9 mouse cellular contexts compared by ENCODE assay signal in the genomic region with DNA sequence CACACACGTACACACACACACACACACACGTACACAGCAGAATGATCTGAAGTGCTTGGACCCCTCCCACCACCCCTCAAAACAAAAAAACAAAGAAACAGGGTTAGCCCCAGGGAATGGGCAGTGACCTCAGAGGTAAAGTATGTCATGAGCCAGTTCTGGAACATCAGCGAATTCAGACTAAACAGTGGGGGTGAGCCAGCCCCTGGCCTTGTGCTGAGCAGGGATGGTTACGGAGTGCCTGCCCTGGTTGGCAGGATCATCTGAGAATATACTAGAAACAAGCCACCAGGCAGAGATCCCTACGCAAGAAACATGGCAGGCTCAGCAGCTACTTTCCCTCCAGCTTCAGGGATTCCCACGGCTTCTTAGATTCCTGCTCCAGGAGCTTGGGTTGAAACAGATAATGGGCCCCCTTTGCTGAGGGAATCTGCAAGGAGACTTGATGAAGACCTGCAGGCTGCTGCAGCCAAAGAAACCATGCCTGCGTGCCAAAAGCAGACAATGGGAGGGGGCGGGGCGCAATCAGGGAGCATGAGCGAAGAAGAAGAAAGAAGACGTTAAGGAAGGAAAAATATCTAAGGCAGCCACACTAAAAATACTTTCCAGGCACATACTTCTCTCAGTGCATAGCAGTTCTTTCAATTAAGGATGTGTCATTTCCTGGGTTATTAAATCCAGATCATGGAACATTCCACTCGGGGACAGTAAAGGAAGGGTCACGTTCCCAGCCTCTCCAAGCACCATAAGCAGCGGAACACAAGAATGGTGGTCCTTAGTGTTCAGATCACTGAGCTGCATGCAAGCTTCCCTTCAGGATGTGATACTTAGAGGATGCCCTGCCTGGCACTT. TPM values are rescaled to one million over a fixed set of nuclear protein-coding genes. Genes with fewer than 3 reads are reported as not detected.
DNase-seq lines count a peak whose midpoint lies in the region; ATAC-seq lines count a peak whose summit lies in the region.
"Had no signal": no experiment of that assay in that cellular context is flagged by ENCODE, and none has a peak within 500 bp of the region (broad histone marks: within the 10 kb centered on the region; RNA-seq: fewer than 3 reads in every experiment).

No protein-coding gene starts in this region.

- peak overlapping the region; percentile 8; the same call in 1 of the 2 replicates for H3K27ac ChIP-seq in forebrain, embryonic 11.5 days (ENCODE audit: low read depth, low read length)

- no peak overlapping the region for H3K4me2 ChIP-seq in forebrain, embryonic 11.5 days (ENCODE audit: low read depth, low read length, severe bottlenecking)

- intact Hi-C loops in heart, postnatal 36 days (cut with DNase I) = loop anchor here (2.0 kb wide), 1 partner anchor 68 kb away; no protein-coding TSS in a partner anchor

- peak; percentile 74 for ATAC-seq in forebrain, embryonic 11.5 days (replicated peaks; ENCODE audit: low FRiP score)

- H3K27me3 ChIP-seq in forebrain, embryonic 11.5 days (ENCODE audit: control insufficient read depth, insufficient read depth, low read length) = no peaks in the 10 kb centered on the region

- H3K9me3 ChIP-seq in forebrain, embryonic 11.5 days (ENCODE audit: control insufficient read depth, low read length) = no peaks in the 10 kb centered on the region

- peaks cover 5% of the 10 kb centered on the region for H3K4me1 ChIP-seq in forebrain, embryonic 11.5 days (replicated peaks; ENCODE audit: control insufficient read depth, insufficient read depth, low read length)

- H3K36me3 ChIP-seq in forebrain, embryonic 11.5 days (ENCODE audit: control insufficient read depth, insufficient read depth, low read length) = no peaks in the 10 kb centered on the region

- no peak overlapping the region for H3K4me3 ChIP-seq in forebrain, embryonic 11.5 days (ENCODE audit: low read depth, low read length)
- H3K4me3 ChIP-seq: myocyte had no signal

- no peak overlapping the region for H3K9ac ChIP-seq in forebrain, embryonic 11.5 days (ENCODE audit: low read length)

- DNase-seq in frontal cortex, postnatal 36 days (ENCODE audit: low spot score in 2 of 2) = peak; percentile 5 to 6
- DNase-seq in frontal cortex, postnatal 25 days (ENCODE audit: low spot score in 2 of 2) = no peak
- DNase-seq in Muller cell, postnatal 12 days (ENCODE audit: inconsistent ontology term) = peak; percentile 93
- DNase-seq in forebrain, embryonic 11.5 days (ENCODE audit: low spot score) = peak; percentile 57
- DNase-seq in heart, postnatal 36 days = peak; percentile 35 to 51
- DNase-seq in lung, postnatal 4 days = peak; percentile 61 to 74
- DNase-seq in thymus, postnatal 0 days (ENCODE audit: low spot score) = no peak
- no peak for DNase-seq in MN1 (ENCODE audit: low spot score)

- 31% methylated on average over 14 of the region's 14 CpGs for WGBS in forebrain, embryonic 11.5 days

RNA-seq across cellular contexts. Expression of gene Pdlim1, which starts 30.6 kb away (rescaled TPM):
- 71.2 and 73.9 TPM in 2 replicates for polyA plus RNA-seq in forebrain, embryonic 11.5 days (2014; fragmentation: Nextera tagmentation; extraction: Ambion mirVana)
- total RNA-seq in heart, postnatal 36 days (2021) = 100 to 1,000 TPM; 148 to 150 TPM
- polyA plus RNA-seq in thymus, postnatal 0 days (2015; fragmentation: Nextera tagmentation; extraction: Ambion mirVana) = 494 TPM in 2 replicates

RNA-seq across cellular contexts. Expression of gene Cyp2c70, which starts 53.9 kb away (rescaled TPM):
- not detected in 2 replicates for polyA plus RNA-seq in forebrain, embryonic 11.5 days (2014; fragmentation: Nextera tagmentation; extraction: Ambion mirVana)
- total RNA-seq in heart, postnatal 36 days (2021) = under 1 TPM in 1 of 2 experiments, not detected in 1; 0.14 TPM
- not detected in 2 replicates for polyA plus RNA-seq in thymus, postnatal 0 days (2015; fragmentation: Nextera tagmentation; extraction: Ambion mirVana)
- polyA plus RNA-seq: myocyte had no signal

Comparison
In these comparisons a context has a peak if more than half of its experiments do, and no peak if none do; other contexts are left out.
1. DNase-seq: peak in frontal cortex, postnatal 36 days (2 of 2), Muller cell, postnatal 12 days (single experiment), forebrain, embryonic 11.5 days (single experiment), heart, postnatal 36 days (2 of 2) and lung, postnatal 4 days (2 of 2); none in frontal cortex, postnatal 25 days (0 of 2), thymus, postnatal 0 days (single experiment) and MN1 (single experiment).